Mouse (Mus musculus): Measurements from ENCODE around the gene Chp1. TPM values are rescaled to one million over a fixed set of nuclear protein-coding genes. Genes with fewer than 3 reads are reported as not detected.
"Not testable (repeated sequence)": the region's sequence is repeated elsewhere in the genome, so short reads cannot be mapped to it uniquely, and the experiment has no call there.

The Chp1 gene
- polyA plus RNA-seq (2015; fragmentation: Nextera tagmentation; extraction: Ambion mirVana), result 40.6 and 46.4 TPM in 2 replicates

DNA sequence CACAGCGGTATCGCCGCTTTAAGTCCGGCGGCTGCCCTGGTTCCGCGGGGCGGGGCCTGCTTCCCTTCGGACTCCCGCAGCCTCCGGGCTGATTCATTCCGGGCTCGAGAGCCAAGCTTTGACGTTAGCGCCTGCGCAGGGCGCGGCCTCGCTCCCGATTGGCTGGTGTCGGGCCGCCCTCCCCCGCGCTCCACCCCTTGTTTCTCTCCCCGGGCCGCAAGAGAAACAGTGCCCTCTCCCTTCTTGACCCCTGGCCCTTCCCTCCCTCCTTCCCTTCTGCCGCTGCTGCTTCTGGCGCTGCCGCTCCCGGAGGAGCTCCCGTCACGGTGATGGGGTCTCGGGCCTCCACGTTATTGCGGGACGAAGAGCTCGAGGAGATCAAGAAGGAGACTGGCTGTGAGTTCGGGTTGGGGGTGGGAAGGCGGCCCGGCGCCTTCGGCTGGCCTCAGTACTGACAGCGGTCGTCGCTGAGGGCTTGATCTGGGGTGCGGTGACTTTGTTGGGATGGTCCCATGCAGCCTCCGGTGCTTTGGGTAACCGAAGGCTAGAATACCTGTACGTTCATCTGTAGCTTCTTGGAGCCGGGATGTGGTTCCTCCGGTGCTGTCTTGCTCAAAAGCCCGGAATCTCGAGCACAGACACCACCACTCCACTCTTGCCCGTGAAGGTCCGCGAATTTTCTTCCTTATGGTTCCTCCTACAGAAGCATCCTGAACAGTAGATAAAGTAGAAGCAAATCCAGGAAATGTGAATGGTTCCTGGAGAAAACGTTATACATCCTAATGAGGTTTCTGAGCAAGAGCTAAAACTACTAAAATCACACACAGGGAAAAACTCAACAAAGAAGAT is at the start of gene Chp1, which contains the start of gene Exd1:
Gene Chp1 (plus strand): TSS at position 176 of the 849 bp plus-strand sequence.
Gene Exd1 (minus strand): TSS at position 106 of the 849 bp plus-strand sequence.
- Histone ChIP-seq H3K27me3 (replicated peaks) (no peaks in the 10 kb centered on the region), H3K36me3 (no peaks in the 10 kb centered on the region), H3K4me1 (peaks cover 14% of the 10 kb centered on the region), H3K4me3 (peak within 1 kb of the TSS; percentile 81), H3K9ac (peak within 1 kb of the TSS; percentile 92), H3K4me2 (peak within 1 kb of the TSS; percentile 88), H3K9me3 (no peaks in the 10 kb centered on the region), H3K27ac (replicated peaks) (peak within 1 kb of the TSS; percentile 72)
- under 1% methylated on average over 57 of the region's 57 CpGs for WGBS
- peak; percentile 99 for ATAC-seq (ENCODE audit: extremely low read depth, insufficient number of reproducible peaks, low FRiP score, low TSS enrichment)

DNA sequence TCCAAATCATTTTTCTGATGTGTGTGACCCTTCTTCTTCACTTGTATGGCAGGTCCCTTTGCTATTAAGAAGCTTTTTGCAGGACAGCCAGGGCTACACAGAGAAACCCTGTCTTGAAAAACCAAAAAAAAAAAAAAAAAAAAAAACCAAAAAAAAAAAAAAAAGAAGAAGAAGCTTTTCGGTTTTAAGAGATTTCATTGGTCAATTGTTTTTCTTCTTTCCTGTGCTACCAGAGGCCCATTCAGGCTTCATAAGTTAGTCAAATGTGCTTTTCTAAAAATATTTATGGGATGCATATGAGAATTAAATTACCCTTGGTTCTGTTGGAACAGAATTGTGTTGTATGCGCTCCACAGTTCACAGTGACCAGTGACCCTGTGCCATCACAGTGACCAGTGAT is 48.6 kb upstream of the Chp1 start:
- Histone ChIP-seq H3K27me3 (replicated peaks) (no peaks in the 10 kb centered on the region), H3K27ac (replicated peaks) (no peak overlapping the region), H3K9ac (no peak overlapping the region), H3K9me3 (no peaks in the 10 kb centered on the region), H3K36me3 (no peaks in the 10 kb centered on the region), H3K4me3 (no peak overlapping the region), H3K4me2 (no peak overlapping the region), H3K4me1 (no peaks in the 10 kb centered on the region)
- 78% methylated on average over 2 of the region's 2 CpGs for WGBS
- ATAC-seq (ENCODE audit: extremely low read depth, insufficient number of reproducible peaks, low FRiP score, low TSS enrichment), result no peak

DNA sequence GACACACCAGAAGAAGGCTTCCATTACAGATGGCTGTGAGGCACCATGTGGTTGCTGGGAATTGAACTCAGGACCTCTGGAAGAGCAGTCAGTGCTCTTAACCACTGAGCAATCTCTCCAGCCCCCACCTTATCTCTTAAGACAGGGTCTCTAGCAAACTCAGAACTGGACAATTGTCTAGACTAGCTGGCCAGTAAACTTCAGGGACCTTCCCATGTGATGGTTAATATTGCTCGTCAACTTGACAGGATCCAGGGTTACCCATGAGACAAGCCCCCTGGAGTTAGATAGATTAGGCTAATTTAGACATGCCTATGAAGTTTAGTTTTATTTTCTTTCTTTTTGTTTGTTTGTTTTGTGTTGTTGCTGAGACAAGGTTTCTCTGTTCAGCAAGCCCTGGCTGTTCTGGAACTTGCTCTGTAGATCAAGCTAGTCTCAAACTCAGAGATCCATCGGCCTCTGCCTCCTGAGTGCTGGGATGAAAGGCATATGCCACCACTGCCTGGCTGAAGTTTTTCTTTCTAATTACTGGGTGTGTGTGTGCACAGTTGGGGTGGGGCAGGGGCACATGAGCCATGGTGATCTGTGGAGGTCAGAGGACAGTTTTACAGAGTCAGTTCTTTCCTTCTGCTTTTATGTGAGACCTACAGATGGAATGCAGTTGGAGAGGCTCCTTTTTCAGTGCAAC is 46.4 kb upstream of the Chp1 start:
- Histone ChIP-seq H3K4me1 (no peaks in the 10 kb centered on the region), H3K27me3 (replicated peaks) (no peaks in the 10 kb centered on the region), H3K9ac (no peak overlapping the region), H3K4me2 (no peak overlapping the region), H3K9me3 (no peaks in the 10 kb centered on the region), H3K4me3 (no peak overlapping the region), H3K27ac (replicated peaks) (no peak overlapping the region), H3K36me3 (no peaks in the 10 kb centered on the region)
- ATAC-seq (ENCODE audit: extremely low read depth, insufficient number of reproducible peaks, low FRiP score, low TSS enrichment), result no peak
- 67% methylated on average over 2 of the region's 2 CpGs for WGBS

GRCm38 (mm10) chr2:119507108-119507507 is 40.4 kb upstream of the Chp1 start:
- Histone ChIP-seq H3K4me3 (no peak overlapping the region), H3K4me1 (no peaks in the 10 kb centered on the region), H3K4me2 (no peak overlapping the region), H3K27ac (replicated peaks) (no peak overlapping the region), H3K9ac (no peak overlapping the region), H3K27me3 (replicated peaks) (no peaks in the 10 kb centered on the region), H3K9me3 (no peaks in the 10 kb centered on the region), H3K36me3 (no peaks in the 10 kb centered on the region)
- ATAC-seq (ENCODE audit: extremely low read depth, insufficient number of reproducible peaks, low FRiP score, low TSS enrichment), result no peak

DNA sequence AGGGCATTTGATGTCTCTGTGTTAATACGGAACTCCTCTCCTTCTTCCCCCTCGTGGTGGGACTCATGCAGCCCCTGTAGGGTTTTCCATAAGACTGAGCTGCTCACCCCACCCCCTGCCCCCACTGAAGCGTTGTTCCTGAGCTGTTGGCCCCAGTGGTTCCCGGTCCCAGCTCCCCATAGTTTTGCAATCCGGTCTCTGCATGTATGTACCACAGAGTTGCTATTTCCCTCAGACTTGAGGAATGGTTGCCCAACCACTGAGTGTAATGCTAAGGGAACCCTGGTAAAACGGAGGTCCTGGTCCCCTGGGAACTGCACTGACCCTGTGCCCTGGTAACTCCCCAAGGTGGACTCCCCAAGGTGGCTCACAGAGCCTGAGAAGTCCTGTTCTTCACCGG is 39.0 kb upstream of the Chp1 start:
- 59% methylated on average over 7 of the region's 7 CpGs for WGBS
- H3K36me3 ChIP-seq; H3K9me3 ChIP-seq; H3K4me2 ChIP-seq; ATAC-seq (ENCODE audit: extremely low read depth, insufficient number of reproducible peaks, low FRiP score, low TSS enrichment); H3K4me1 ChIP-seq; H3K4me3 ChIP-seq; H3K27me3 ChIP-seq (replicated peaks); H3K9ac ChIP-seq; H3K27ac ChIP-seq (replicated peaks): not testable (repeated sequence)

DNA sequence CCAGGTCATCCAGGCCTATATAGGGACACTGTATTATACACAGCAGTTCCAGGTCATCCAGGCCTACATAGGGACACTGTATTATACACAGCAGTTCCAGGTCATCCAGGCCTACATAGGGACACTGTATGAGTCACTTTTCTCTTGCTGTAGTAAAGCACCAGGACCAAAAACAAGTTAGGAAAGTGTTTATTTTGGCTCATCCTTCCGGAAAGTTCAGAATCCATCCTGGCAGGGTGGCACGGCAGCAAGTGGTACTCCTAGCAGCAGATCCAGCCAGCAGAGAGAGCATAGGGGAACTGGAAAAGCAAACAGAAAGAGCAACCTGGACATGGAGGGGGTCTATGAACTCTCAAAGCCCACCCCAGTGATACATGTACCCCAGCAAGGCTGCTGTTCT is 36.6 kb upstream of the Chp1 start:
- Histone ChIP-seq H3K9ac (no peak overlapping the region), H3K4me2 (no peak overlapping the region), H3K4me3 (no peak overlapping the region), H3K4me1 (no peaks in the 10 kb centered on the region), H3K27ac (replicated peaks) (no peak overlapping the region), H3K9me3 (no peaks in the 10 kb centered on the region), H3K36me3 (no peaks in the 10 kb centered on the region), H3K27me3 (replicated peaks) (no peaks in the 10 kb centered on the region)
- 61% methylated on average over 2 of the region's 2 CpGs for WGBS
- ATAC-seq (ENCODE audit: extremely low read depth, insufficient number of reproducible peaks, low FRiP score, low TSS enrichment), result no peak

GRCm38 (mm10) chr2:119512292-119512691 is 35.2 kb upstream of the Chp1 start:
- H3K4me2 ChIP-seq, result no peak overlapping the region
- no peak overlapping the region for H3K4me3 ChIP-seq
- no peaks in the 10 kb centered on the region for H3K9me3 ChIP-seq
- H3K4me1 ChIP-seq, result no peaks in the 10 kb centered on the region
- no peaks in the 10 kb centered on the region for H3K27me3 ChIP-seq (replicated peaks)
- H3K9ac ChIP-seq, result no peak overlapping the region
- no peak overlapping the region for H3K27ac ChIP-seq (replicated peaks)
- WGBS, result 71% methylated on average over 3 of the region's 3 CpGs
- H3K36me3 ChIP-seq, result no peaks in the 10 kb centered on the region
- no peak for ATAC-seq (ENCODE audit: extremely low read depth, insufficient number of reproducible peaks, low FRiP score, low TSS enrichment)

- WGBS, result 69% methylated on average over 3 of the region's 3 CpGs
- Histone ChIP-seq H3K27me3 (replicated peaks) (no peaks in the 10 kb centered on the region), H3K27ac (replicated peaks) (no peak overlapping the region), H3K9ac (no peak overlapping the region), H3K36me3 (no peaks in the 10 kb centered on the region), H3K9me3 (no peaks in the 10 kb centered on the region), H3K4me1 (no peaks in the 10 kb centered on the region), H3K4me2 (no peak overlapping the region), H3K4me3 (no peak overlapping the region)
- ATAC-seq (ENCODE audit: extremely low read depth, insufficient number of reproducible peaks, low FRiP score, low TSS enrichment), result no peak
Measured at GRCm38 (mm10) chr2:119514026-119514522, 33.4 kb upstream of the Chp1 start.

DNA sequence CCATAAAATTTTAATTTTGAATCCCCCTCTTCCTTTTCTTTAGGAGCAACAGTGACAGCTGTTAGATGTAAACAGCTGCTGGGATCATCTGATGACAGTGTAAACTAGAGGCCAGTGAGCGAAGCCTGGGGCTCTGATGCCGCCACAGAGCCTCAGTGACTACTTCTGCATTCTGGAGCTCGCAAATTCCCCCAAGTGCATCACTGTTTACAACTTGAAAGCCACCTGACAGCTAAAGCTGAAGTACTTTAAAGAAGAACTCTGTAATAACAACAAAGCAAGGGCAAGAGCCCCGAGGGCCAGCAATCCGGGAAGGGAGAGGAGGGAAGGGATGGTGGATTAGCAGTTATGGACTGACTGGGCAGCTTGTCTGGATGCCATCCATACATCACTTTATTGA is 30.7 kb upstream of the Chp1 start:
- H3K36me3 ChIP-seq, result no peaks in the 10 kb centered on the region
- no peak overlapping the region for H3K4me2 ChIP-seq
- 48% methylated on average over 5 of the region's 5 CpGs for WGBS
- no peak overlapping the region for H3K9ac ChIP-seq
- H3K27me3 ChIP-seq (replicated peaks), result no peaks in the 10 kb centered on the region
- no peak overlapping the region for H3K27ac ChIP-seq (replicated peaks)
- no peak overlapping the region for H3K4me3 ChIP-seq
- ATAC-seq (ENCODE audit: extremely low read depth, insufficient number of reproducible peaks, low FRiP score, low TSS enrichment), result no peak
- no peaks in the 10 kb centered on the region for H3K4me1 ChIP-seq
- no peaks in the 10 kb centered on the region for H3K9me3 ChIP-seq

DNA sequence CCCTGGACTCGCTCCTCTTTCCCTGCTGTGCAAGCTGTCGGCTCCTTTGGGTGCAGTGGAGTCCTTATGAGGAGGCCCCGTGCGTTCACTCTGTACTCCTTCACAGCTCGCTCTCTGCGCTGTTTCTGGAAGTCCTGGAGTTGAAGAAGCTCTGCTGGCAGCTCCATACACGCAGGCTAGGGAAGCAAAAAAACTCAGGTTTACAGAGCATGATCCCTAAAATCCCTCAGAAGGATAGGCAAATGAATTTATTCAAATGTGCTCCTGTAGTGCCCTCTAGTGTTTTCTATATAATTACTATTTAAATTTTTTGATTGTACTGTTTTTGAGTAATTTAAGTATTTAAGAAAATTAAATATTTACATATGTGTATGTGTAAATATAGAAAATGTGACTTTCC is 26.9 kb upstream of the Chp1 start:
- 68% methylated on average over 7 of the region's 7 CpGs for WGBS
- Histone ChIP-seq H3K36me3 (no peaks in the 10 kb centered on the region), H3K27me3 (replicated peaks) (no peaks in the 10 kb centered on the region), H3K4me3 (no peak overlapping the region), H3K27ac (replicated peaks) (no peak overlapping the region), H3K4me1 (no peaks in the 10 kb centered on the region), H3K4me2 (no peak overlapping the region), H3K9me3 (no peaks in the 10 kb centered on the region), H3K9ac (no peak overlapping the region)
- ATAC-seq (ENCODE audit: extremely low read depth, insufficient number of reproducible peaks, low FRiP score, low TSS enrichment), result no peak

DNA sequence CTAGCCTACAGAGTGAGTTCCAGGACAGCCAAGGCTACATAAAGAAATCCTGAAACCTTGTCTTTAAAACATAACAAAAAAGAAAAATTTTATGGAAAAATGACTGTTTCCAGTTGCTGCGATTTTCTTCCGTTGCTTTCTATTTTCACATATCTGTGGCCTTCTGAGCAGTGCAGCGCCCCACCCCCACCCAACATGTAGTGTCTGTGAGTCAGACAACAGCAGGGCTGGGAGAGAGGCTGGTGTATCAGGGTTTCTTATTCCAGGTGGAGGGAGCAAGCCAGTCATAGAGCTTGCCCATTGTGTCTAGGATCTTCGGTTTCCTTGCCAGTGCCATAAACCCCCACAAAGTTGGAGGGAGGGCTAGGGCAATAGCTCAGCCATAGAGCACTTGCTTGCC is 23.7 kb upstream of the Chp1 start:
- no peak overlapping the region for H3K4me2 ChIP-seq
- H3K27me3 ChIP-seq (replicated peaks), result no peaks in the 10 kb centered on the region
- no peaks in the 10 kb centered on the region for H3K36me3 ChIP-seq
- 71% methylated on average over 4 of the region's 4 CpGs for WGBS
- no peaks in the 10 kb centered on the region for H3K4me1 ChIP-seq
- no peaks in the 10 kb centered on the region for H3K9me3 ChIP-seq
- ATAC-seq (ENCODE audit: extremely low read depth, insufficient number of reproducible peaks, low FRiP score, low TSS enrichment), result no peak
- H3K9ac ChIP-seq, result no peak overlapping the region
- H3K27ac ChIP-seq (replicated peaks), result no peak overlapping the region
- H3K4me3 ChIP-seq, result no peak overlapping the region

All from heart, embryonic 13.5 days (tissue).